Mouse (Mus musculus): ENCODE measurements around the gene Tgfbr1.

Tgfbr1 gene

DNA sequence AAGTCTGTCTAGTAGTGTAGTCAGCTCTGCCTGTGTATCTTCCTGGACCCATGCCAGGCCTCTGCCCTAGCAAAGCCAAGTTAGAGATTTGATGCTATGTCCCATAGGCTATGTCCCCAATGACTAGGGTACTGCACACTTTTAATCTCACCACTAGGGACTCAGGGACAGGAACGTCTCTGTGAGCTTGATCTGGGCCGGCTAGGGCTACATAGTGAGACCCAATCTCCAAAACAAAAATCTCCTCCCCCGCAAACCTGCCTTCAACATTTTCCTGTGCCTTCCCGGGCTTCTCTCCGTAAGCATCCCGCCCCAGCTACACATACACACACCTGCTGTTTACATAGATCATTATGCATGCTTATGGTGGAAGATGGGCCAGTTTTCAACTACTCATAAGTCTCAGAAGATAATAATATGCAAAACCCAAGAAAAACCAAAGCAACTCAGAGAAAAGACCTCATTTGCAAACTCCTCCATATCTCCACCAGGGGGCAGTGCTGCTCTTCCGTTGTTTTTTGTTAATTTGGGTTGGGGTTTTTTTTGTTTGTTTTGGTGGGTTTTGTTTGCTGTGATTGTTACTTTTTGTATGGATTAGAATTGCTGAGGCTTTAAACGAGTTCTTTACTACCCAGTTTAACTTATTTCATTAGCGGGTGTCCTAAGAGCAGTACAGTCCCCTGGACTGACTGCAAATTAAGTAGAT, 66.4 kb downstream of the Tgfbr1 start:
- peak; percentile 39 for DNase-seq (ENCODE audit: extremely low spot score, low read depth, low spot score)

- no peak for DNase-seq (ENCODE audit: extremely low spot score, low read depth, low spot score)
These were observed 67.2 kb downstream of the Tgfbr1 start for GRCm38 (mm10) chr4:47420191-47420590.

DNA sequence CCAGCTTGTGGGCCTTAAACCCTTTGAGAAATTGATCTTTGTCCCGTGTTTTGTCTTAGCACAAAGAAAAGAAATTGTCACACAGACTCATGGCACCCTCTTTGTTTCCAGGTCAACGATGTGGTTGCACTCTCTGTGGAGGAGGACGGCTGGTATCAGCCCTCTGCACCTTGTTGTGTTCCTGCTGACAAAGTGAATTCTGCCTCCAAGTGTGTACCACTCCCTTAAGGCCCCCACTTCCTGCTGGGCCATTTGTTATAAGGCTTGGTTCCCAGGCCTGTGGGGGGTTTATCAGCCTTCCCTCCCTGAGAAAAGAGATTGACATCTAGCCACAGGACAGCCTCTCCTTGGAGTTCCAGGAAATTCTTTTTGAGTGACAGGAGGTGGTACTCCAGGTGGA, 69.2 kb downstream of the Tgfbr1 start:
- no peak for DNase-seq (ENCODE audit: extremely low spot score, low read depth, low spot score)

DNA sequence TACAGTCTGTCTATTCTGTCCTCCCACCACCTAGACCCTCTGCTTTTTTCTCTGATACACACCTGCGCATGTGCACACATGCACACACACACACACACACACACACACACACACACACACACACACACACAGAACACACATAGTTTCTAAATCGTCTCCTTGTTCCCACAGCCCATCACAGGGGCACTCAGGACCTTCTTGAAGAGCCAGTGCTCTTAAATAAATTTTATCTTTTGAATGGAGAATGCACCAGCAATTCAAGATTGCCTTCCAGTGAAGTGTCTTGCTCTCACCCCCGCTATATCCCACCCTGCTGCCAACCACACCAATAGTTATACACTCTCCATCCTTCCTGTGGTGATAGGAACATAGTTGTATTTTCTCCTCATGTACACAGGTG, 69.9 kb downstream of the Tgfbr1 start:
- DNase-seq (ENCODE audit: extremely low spot score, low read depth, low spot score): no peak

DNA sequence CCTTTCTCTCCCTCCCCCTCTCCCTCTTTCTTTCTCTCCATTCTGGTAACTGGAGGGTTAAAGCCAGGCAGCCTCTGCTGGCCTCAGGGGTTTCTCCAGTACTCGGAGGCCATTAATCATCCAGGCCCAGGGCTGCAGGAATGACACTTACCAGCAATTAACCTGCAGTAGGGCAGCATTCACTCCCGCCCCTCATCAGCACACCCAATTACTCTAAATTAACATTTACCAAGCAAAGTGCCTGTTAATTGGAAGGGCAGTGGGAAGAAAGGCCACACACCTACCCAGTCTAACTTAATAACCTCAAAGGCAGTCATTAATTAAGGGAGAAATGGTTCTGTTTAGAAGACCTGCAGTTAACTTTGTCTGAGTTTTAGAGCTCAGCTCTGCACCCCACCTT, 71.4 kb downstream of the Tgfbr1 start:
- DNase-seq (ENCODE audit: extremely low spot score, low read depth, low spot score): peak; percentile 33

GRCm38 (mm10) chr4:47425247-47425830, 72.3 kb downstream of the Tgfbr1 start:
- DNase-seq (ENCODE audit: extremely low spot score, low read depth, low spot score): no peak

DNA sequence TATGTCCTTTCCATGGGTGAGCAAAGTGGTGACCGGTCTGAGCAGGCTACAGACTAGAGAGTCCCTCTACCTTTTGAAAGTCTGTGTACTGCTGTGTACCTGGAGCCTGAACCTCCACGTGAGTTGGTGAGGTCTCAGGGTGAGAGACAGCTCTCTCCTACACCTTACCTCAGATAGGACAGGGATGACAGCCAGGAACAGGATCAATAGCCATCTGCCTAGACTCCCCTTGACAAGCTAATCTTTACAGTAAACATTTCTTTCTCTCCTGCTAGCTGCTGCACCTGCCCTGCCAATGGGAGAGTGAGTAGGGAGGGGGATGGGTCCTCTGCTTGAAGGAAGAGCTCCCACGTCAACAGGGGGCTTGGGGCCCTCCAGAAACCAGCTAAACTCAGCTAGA, 74.6 kb downstream of the Tgfbr1 start:
- DNase-seq (ENCODE audit: extremely low spot score, low read depth, low spot score): no peak

GRCm38 (mm10) chr4:47430557-47430956, 77.5 kb downstream of the Tgfbr1 start:
- DNase-seq (ENCODE audit: extremely low spot score, low read depth, low spot score): no peak

GRCm38 (mm10) chr4:47431081-47431480, 78.1 kb downstream of the Tgfbr1 start:
- DNase-seq (ENCODE audit: extremely low spot score, low read depth, low spot score): no peak

DNA sequence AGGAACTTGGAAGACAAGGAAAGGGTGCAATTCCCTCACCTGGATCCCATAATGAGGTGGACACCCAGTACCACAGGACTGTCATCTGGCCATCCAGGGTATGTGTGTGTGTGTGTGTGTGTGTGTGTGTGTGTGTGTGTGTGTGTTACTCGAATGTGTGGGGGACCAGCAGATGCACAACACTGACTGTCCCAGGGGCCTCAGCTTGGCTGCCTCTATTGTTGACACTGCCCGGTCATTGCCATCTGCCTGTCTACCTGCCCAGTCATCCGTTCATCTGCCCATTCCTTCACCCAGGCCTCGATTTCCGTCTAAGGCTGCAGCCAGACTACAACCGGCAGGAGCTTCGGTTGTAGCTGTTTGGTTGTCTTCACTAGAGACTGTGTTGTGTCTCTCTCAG, 79.7 kb downstream of the Tgfbr1 start:
- no peak for DNase-seq (ENCODE audit: extremely low spot score, low read depth, low spot score)

- DNase-seq (ENCODE audit: extremely low spot score, low read depth, low spot score): no peak
These were observed 82.1 kb downstream of the Tgfbr1 start for GRCm38 (mm10) chr4:47435131-47435530.

GRCm38 (mm10) chr4:47435566-47436360, 82.7 kb downstream of the Tgfbr1 start:
- no peak for DNase-seq (ENCODE audit: extremely low spot score, low read depth, low spot score)

GRCm38 (mm10) chr4:47437365-47438340, 84.6 kb downstream of the Tgfbr1 start:
- peak; percentile 92 for DNase-seq (ENCODE audit: extremely low spot score, low read depth, low spot score)

- DNase-seq (ENCODE audit: extremely low spot score, low read depth, low spot score): no peak
These were observed 85.9 kb downstream of the Tgfbr1 start for GRCm38 (mm10) chr4:47438956-47439355.

- DNase-seq (ENCODE audit: extremely low spot score, low read depth, low spot score): no peak
These were observed 87.9 kb downstream of the Tgfbr1 start for GRCm38 (mm10) chr4:47440951-47441350.

- no peak for DNase-seq (ENCODE audit: extremely low spot score, low read depth, low spot score)
These were observed 95.5 kb downstream of the Tgfbr1 start for GRCm38 (mm10) chr4:47448526-47448925.

DNA sequence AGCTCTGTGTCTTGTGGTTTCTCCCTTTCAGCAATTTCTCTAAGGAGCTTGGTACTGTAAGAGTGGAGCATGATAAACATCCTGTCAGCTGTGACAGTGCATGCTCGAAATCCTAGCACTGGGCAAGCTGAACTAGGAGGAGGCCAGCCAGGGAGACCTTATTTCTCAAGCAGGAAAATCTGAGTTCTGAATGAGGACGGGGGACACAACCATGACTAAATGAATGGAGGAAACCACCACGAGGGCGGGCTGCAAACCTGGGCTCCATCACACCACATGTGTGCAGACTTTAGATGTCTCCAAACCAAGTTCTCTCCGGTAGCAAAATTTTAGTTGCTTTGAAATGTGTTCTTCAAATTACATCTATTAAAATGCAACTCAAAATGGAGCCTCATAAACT, 96.1 kb downstream of the Tgfbr1 start:
- no peak for DNase-seq (ENCODE audit: extremely low spot score, low read depth, low spot score)

GRCm38 (mm10) chr4:47449586-47450522, 96.8 kb downstream of the Tgfbr1 start:
- DNase-seq (ENCODE audit: extremely low spot score, low read depth, low spot score): no peak

All from hindlimb bud, embryonic 11.5 days (tissue).